Mouse (Mus musculus): ENCODE data around the gene Mcm5. TPM values are rescaled to one million over a fixed set of nuclear protein-coding genes. Genes with fewer than 3 reads are reported as not detected.

Gene Mcm5
- polyA plus RNA-seq (2014; fragmentation: Nextera tagmentation; extraction: Ambion mirVana) = 133 and 188 TPM in 2 replicates

DNA sequence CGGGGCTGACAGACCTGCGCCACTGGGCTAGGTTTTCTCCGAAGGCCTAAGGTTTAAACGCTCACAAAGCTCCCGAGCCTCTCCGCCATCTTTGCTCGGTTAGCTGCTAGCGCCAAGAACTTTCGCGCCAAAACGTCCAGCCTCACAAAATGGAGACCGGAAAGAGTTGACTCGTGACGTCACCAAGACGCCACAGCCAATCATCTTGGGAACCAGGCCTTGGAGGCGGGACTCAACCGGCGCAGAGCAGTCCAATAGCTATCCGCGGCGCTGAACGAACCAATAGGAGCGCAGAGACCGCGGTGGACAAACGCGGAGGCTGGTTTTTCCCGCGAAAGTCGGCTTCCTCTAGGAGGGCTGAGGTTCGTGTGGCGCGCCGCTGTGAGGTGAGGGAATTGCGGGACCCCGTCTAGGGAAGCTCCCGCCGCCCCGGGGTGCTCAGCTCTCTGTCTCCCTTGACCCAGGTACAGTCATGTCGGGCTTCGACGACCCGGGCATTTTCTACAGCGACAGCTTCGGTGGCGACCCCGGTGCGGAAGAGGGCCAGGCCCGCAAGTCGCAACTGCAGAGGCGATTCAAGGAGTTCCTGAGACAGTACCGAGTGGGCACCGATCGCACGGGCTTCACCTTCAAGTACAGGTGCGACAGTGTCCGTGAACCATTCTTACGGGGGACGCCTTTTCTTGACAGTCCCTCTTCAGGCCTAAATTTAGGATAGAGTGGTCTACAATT lies at the start of gene Mcm5:
Mcm5 (plus strand) TSS at position 334 of the 732 bp plus-strand sequence.
- Histone ChIP-seq H3K9me3 (ENCODE audit: control insufficient read depth, low read length) (no peaks in the 10 kb centered on the region), H3K4me1 (ENCODE audit: control insufficient read depth, insufficient read depth, low read length) (peaks cover 13% of the 10 kb centered on the region), H3K27ac (ENCODE audit: low read depth, low read length) (peak within 1 kb of the TSS; percentile 91), H3K36me3 (ENCODE audit: control insufficient read depth, insufficient read depth, low read length) (peaks cover 36% of the 10 kb centered on the region), H3K4me3 (ENCODE audit: low read length) (peak within 1 kb of the TSS; percentile 88), H3K4me2 (replicated peaks; ENCODE audit: low read depth, low read length) (peak within 1 kb of the TSS; percentile 86), H3K27me3 (ENCODE audit: control insufficient read depth, insufficient read depth, low read length) (no peaks in the 10 kb centered on the region), H3K9ac (ENCODE audit: low read depth, low read length) (peak within 1 kb of the TSS; percentile 89)
- WGBS = under 1% methylated on average over 59 of the region's 59 CpGs
- ATAC-seq (ENCODE audit: low FRiP score, low TSS enrichment) = peak; percentile 99

DNA sequence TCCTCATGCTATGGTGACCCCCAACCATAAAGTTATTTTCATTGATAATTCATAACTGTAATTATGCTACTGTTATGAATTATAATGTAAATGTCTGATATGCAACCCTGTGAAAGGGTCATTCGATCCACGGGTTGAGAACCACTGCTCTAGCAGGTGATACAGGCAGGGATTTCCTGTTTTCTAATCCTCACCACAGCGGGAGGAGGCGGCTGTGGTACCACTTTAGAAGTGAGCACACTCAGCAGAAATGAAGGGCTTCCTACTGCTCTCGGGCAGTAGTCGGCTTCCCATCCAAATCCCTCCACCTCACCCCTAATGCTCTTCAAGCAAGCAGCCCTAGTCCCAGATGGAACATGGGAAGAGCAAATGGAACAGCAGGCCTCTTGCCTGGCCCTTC lies 49.3 kb upstream of the Mcm5 start:
- Histone ChIP-seq H3K4me3 (ENCODE audit: low read length) (no peak overlapping the region), H3K4me2 (replicated peaks; ENCODE audit: low read depth, low read length) (no peak overlapping the region), H3K36me3 (ENCODE audit: control insufficient read depth, insufficient read depth, low read length) (peaks cover 2% of the 10 kb centered on the region; the same call in 1 of the 2 replicates), H3K4me1 (ENCODE audit: control insufficient read depth, insufficient read depth, low read length) (no peaks in the 10 kb centered on the region), H3K9ac (ENCODE audit: low read depth, low read length) (no peak overlapping the region), H3K9me3 (ENCODE audit: control insufficient read depth, low read length) (no peaks in the 10 kb centered on the region), H3K27ac (ENCODE audit: low read depth, low read length) (no peak overlapping the region), H3K27me3 (ENCODE audit: control insufficient read depth, insufficient read depth, low read length) (no peaks in the 10 kb centered on the region)
- ATAC-seq (ENCODE audit: low FRiP score, low TSS enrichment) = no peak
- WGBS = 89% methylated on average over 6 of the region's 6 CpGs

DNA sequence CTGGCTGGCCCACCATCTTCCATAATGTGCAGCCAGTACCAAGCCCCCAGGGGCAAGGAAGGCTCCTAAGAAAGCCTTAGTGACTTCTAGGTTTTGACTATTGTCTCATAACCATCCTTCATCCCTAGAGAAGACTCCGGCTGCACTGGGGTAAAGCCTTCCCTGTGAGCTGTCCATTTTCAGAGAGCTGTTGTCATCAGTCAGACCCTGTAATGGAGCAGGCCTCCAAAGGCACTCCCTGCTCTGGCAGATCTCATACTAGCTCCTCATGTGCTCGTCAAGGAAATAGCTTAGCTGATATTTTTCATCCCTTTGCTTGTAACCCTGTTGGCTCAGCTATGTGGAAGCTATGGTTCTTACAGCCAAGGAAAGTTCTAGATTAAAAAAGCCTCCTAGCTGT lies 48.6 kb upstream of the Mcm5 start:
- Histone ChIP-seq H3K36me3 (ENCODE audit: control insufficient read depth, insufficient read depth, low read length) (peaks cover 2% of the 10 kb centered on the region; the same call in 1 of the 2 replicates), H3K27me3 (ENCODE audit: control insufficient read depth, insufficient read depth, low read length) (no peaks in the 10 kb centered on the region), H3K9me3 (ENCODE audit: control insufficient read depth, low read length) (no peaks in the 10 kb centered on the region), H3K4me3 (ENCODE audit: low read length) (no peak overlapping the region), H3K9ac (ENCODE audit: low read depth, low read length) (no peak overlapping the region), H3K27ac (ENCODE audit: low read depth, low read length) (no peak overlapping the region), H3K4me1 (ENCODE audit: control insufficient read depth, insufficient read depth, low read length) (no peaks in the 10 kb centered on the region), H3K4me2 (replicated peaks; ENCODE audit: low read depth, low read length) (no peak overlapping the region)
- 91% methylated on average over 2 of the region's 2 CpGs for WGBS
- no peak for ATAC-seq (ENCODE audit: low FRiP score, low TSS enrichment)

DNA sequence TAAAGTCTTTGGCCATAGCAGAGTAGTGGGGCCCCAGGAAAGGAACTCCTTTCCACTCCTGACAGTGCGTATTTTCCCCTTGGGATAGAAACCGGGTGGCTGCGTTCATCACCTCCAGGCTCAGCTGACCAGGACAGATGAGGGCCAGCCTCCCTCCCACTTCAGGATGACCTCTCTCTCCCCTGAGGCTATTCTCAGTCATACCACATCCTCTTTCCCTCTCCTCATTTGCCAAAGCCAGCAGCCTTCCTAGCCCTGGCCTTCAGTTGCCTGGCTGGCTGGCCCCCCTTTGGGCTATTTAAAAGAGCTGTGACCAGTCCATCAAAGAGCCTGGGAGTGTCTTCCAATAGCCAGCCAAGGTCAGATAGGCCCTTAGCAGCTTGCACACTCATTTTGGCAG lies 46.1 kb upstream of the Mcm5 start:
- no peaks in the 10 kb centered on the region for H3K9me3 ChIP-seq (ENCODE audit: control insufficient read depth, low read length)
- no peaks in the 10 kb centered on the region for H3K4me1 ChIP-seq (ENCODE audit: control insufficient read depth, insufficient read depth, low read length)
- no peak overlapping the region for H3K27ac ChIP-seq (ENCODE audit: low read depth, low read length)
- WGBS = 58% methylated on average over 3 of the region's 3 CpGs
- no peaks in the 10 kb centered on the region for H3K27me3 ChIP-seq (ENCODE audit: control insufficient read depth, insufficient read depth, low read length)
- H3K9ac ChIP-seq (ENCODE audit: low read depth, low read length) = no peak overlapping the region
- H3K4me2 ChIP-seq (replicated peaks; ENCODE audit: low read depth, low read length) = no peak overlapping the region
- no peaks in the 10 kb centered on the region; the same call in 1 of the 2 replicates for H3K36me3 ChIP-seq (ENCODE audit: control insufficient read depth, insufficient read depth, low read length)
- no peak overlapping the region for H3K4me3 ChIP-seq (ENCODE audit: low read length)
- no peak for ATAC-seq (ENCODE audit: low FRiP score, low TSS enrichment)

DNA sequence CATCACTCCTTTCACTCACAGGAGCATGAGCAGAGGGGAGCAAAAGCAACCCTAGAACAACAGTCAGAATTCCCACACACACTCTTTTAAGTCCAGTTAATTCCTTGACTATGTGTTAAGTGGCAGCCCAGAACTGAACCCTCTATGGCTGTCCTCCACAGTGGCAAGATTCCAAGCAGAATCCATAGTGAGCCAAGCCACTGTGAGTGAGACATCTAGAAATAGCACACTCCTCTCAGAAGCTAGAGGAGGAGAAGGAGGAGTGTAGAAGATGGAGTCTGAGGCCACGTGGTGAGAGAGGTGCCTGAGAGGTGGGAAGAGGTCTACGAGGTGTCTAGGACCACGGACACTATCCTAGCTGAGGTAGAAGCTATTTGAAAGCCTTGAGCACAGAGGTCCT lies 44.6 kb upstream of the Mcm5 start:
- 86% methylated on average over 3 of the region's 3 CpGs for WGBS

DNA sequence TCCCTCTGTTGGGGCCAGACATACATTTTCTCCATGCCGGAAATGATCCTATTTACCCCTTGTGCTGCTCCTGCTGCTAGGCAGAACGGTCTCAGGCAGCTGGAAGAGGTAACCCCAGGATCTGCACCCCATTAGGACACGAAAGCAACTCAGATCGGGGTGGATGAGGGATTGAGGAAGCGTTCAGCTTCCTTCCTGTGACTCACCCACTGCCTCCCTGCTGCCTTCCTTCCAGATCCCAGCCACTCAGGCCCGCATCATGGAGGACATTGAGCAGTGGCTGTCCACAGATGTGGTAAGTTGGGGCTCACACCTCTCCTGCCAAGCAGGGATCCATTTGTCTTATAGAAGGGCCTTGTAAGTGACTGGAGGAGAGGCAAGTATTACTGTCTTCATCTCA lies 42.1 kb upstream of the Mcm5 start:
- H3K4me3 ChIP-seq (ENCODE audit: low read length) = no peak overlapping the region
- H3K4me1 ChIP-seq (ENCODE audit: control insufficient read depth, insufficient read depth, low read length) = no peaks in the 10 kb centered on the region
- no peak for ATAC-seq (ENCODE audit: low FRiP score, low TSS enrichment)
- no peaks in the 10 kb centered on the region for H3K9me3 ChIP-seq (ENCODE audit: control insufficient read depth, low read length)
- no peak overlapping the region for H3K9ac ChIP-seq (ENCODE audit: low read depth, low read length)
- H3K4me2 ChIP-seq (replicated peaks; ENCODE audit: low read depth, low read length) = no peak overlapping the region
- WGBS = 77% methylated on average over 6 of the region's 6 CpGs
- H3K27me3 ChIP-seq (ENCODE audit: control insufficient read depth, insufficient read depth, low read length) = no peaks in the 10 kb centered on the region
- H3K36me3 ChIP-seq (ENCODE audit: control insufficient read depth, insufficient read depth, low read length) = no peaks in the 10 kb centered on the region; the same call in 1 of the 2 replicates
- H3K27ac ChIP-seq (ENCODE audit: low read depth, low read length) = no peak overlapping the region

More for the DNA sequence above, 44.6 kb upstream of the Mcm5 start:
- Histone ChIP-seq H3K9ac (ENCODE audit: low read depth, low read length) (no peak overlapping the region), H3K36me3 (ENCODE audit: control insufficient read depth, insufficient read depth, low read length) (no peaks in the 10 kb centered on the region; the same call in 1 of the 2 replicates), H3K4me1 (ENCODE audit: control insufficient read depth, insufficient read depth, low read length) (no peaks in the 10 kb centered on the region), H3K27ac (ENCODE audit: low read depth, low read length) (no peak overlapping the region), H3K4me3 (ENCODE audit: low read length) (no peak overlapping the region), H3K9me3 (ENCODE audit: control insufficient read depth, low read length) (no peaks in the 10 kb centered on the region), H3K4me2 (replicated peaks; ENCODE audit: low read depth, low read length) (no peak overlapping the region), H3K27me3 (ENCODE audit: control insufficient read depth, insufficient read depth, low read length) (no peaks in the 10 kb centered on the region)
- ATAC-seq (ENCODE audit: low FRiP score, low TSS enrichment) = no peak

DNA sequence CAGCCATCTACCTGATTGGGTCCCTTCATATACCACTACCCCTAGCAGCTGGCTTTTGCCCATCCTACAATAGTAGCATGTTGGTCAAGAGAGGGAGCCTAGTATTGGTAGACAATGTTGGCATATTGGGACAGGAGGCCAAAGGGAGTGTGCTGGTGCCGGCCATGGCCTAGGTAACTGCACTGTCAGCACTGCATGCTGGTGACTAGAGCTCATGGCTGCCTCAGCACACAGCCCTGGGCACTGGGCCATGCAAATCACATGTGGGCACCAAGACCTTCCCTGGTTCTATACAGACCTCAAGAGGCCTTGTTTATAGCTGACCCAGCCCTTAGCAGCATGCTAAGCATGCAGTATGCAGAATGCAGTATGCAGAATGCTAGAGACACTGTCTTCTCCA lies 39.1 kb upstream of the Mcm5 start:
- no peak overlapping the region for H3K4me2 ChIP-seq (replicated peaks; ENCODE audit: low read depth, low read length)
- no peak overlapping the region for H3K4me3 ChIP-seq (ENCODE audit: low read length)
- no peak overlapping the region for H3K9ac ChIP-seq (ENCODE audit: low read depth, low read length)
- no peaks in the 10 kb centered on the region for H3K4me1 ChIP-seq (ENCODE audit: control insufficient read depth, insufficient read depth, low read length)
- H3K27ac ChIP-seq (ENCODE audit: low read depth, low read length) = no peak overlapping the region
- WGBS = 91% methylated on average over 1 of the region's 1 CpGs
- H3K36me3 ChIP-seq (ENCODE audit: control insufficient read depth, insufficient read depth, low read length) = no peaks in the 10 kb centered on the region; the same call in 1 of the 2 replicates
- H3K9me3 ChIP-seq (ENCODE audit: control insufficient read depth, low read length) = no peaks in the 10 kb centered on the region
- H3K27me3 ChIP-seq (ENCODE audit: control insufficient read depth, insufficient read depth, low read length) = no peaks in the 10 kb centered on the region
- no peak for ATAC-seq (ENCODE audit: low FRiP score, low TSS enrichment)

DNA sequence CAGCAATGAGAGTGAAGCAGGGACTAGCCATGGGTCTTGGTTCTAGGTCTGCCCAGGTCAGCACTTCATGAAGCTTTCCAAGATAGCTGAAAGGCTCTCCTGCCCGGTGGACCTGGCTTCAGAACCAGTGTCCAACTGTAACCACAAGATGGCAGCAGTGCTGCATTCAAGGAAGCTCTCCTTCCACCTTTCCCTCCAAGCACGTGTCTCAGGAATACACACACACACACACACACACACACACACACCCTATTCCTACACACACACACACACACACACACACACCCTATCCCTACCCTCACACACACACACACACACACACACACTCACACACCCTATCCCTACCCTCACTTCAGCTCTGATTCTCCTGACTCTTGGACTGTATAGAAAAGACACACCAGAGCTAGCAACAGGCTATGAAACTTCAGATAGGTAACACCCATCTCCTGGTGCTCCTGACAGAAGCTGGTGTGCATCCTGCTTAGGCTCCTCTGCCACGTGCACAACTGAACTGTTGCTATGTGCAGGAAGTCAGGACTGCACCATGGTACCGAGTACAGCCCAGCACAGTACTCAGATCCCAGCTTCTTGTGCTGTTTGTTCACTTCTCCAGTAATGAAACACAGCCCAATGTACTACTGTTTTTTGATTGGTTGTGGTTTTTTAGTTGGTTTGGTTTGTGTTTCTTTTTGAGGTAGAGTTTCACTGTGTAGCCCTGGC lies 37.6 kb upstream of the Mcm5 start:
- Histone ChIP-seq H3K36me3 (ENCODE audit: control insufficient read depth, insufficient read depth, low read length) (no peaks in the 10 kb centered on the region; the same call in 1 of the 2 replicates), H3K4me2 (replicated peaks; ENCODE audit: low read depth, low read length) (no peak overlapping the region), H3K9me3 (ENCODE audit: control insufficient read depth, low read length) (no peaks in the 10 kb centered on the region), H3K4me1 (ENCODE audit: control insufficient read depth, insufficient read depth, low read length) (no peaks in the 10 kb centered on the region), H3K27me3 (ENCODE audit: control insufficient read depth, insufficient read depth, low read length) (no peaks in the 10 kb centered on the region), H3K9ac (ENCODE audit: low read depth, low read length) (no peak overlapping the region), H3K4me3 (ENCODE audit: low read length) (no peak overlapping the region), H3K27ac (ENCODE audit: low read depth, low read length) (no peak overlapping the region)
- 27% methylated on average over 4 of the region's 4 CpGs for WGBS
- peak; percentile 85 for ATAC-seq (ENCODE audit: low FRiP score, low TSS enrichment)

DNA sequence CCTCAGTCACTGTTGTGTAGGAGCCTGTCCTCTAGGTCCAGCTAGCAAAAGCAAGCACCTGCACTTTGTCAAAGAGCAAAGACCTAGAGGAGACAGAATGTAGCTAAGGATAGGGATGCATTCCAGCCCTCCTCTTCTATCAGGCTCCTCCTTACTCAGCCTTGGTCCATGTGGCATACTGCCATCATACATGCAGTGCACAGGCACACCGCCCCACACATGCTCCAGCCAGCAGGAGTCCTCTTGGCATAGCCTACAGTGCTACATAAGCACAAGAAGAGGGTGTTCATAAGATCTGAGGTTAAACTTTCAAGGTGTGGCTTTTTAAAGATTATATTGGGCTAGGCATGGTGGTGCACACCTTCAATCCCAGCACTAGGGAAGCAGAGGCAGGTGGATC lies 34.5 kb upstream of the Mcm5 start:
- Histone ChIP-seq H3K27ac (ENCODE audit: low read depth, low read length) (no peak overlapping the region), H3K27me3 (ENCODE audit: control insufficient read depth, insufficient read depth, low read length) (no peaks in the 10 kb centered on the region), H3K4me2 (replicated peaks; ENCODE audit: low read depth, low read length) (no peak overlapping the region), H3K9ac (ENCODE audit: low read depth, low read length) (no peak overlapping the region), H3K4me1 (ENCODE audit: control insufficient read depth, insufficient read depth, low read length) (no peaks in the 10 kb centered on the region), H3K4me3 (ENCODE audit: low read length) (no peak overlapping the region), H3K9me3 (ENCODE audit: control insufficient read depth, low read length) (no peaks in the 10 kb centered on the region), H3K36me3 (ENCODE audit: control insufficient read depth, insufficient read depth, low read length) (no peaks in the 10 kb centered on the region)
- WGBS = 79% methylated on average over 1 of the region's 1 CpGs
- ATAC-seq (ENCODE audit: low FRiP score, low TSS enrichment) = no peak

Data from kidney, embryonic 14.5 days (tissue).